Mouse (Mus musculus) testis, adult 2 months (tissue): ENCODE results near the gene Gm3854.
A peak's percentile ranks its signal among the peaks of the same experiment; 100 is the strongest.

Source experiments
- CTCF ChIP-seq: fragments of 200-500 bp; IDR thresholded peaks from 2 replicates; pipeline ENCODE4 v1.5.1; 2012; ENCODE audit warnings: low read depth, mild to moderate bottlenecking, inconsistent platforms, low read length, moderate library complexity; ENCODE audit not compliant: control insufficient read depth, insufficient read depth, insufficient replicate concordance
- POLR2A ChIP-seq: fragments of 200-500 bp; IDR thresholded peaks from 2 replicates; pipeline ENCODE4 v1.6.1; 2012; ENCODE audit warnings: low read depth, mild to moderate bottlenecking, inconsistent platforms, low read length, moderate library complexity; ENCODE audit not compliant: control insufficient read depth

- TF ChIP-seq CTCF (no peak), POLR2A (0 out of 2 replicates have a peak, but pooled peaks have one; percentile 18)
These were observed at the start of gene Gm3854 for GRCm38 (mm10) chr7:6343501-6344071.
